In genomic region chr11:74376847-74377246, GRCm38 (mm10) we compare ENCODE assay signal across 9 mouse cellular contexts. TPM values are rescaled to one million over a fixed set of nuclear protein-coding genes. Genes with fewer than 3 reads are reported as not detected.
DNase-seq lines count a peak whose midpoint lies in the region; ATAC-seq and TF ChIP-seq lines count a peak whose summit lies in the region.
"Had no signal": no experiment of that assay in that cellular context is flagged by ENCODE, and none has a peak within 500 bp of the region (broad histone marks: within the 10 kb centered on the region; RNA-seq: fewer than 3 reads in every experiment).

No protein-coding gene starts in this region.

- H3K36me3 ChIP-seq in forebrain, embryonic 13.5 days (ENCODE audit: poor library complexity, severe bottlenecking) = no peaks in the 10 kb centered on the region
- no peaks in the 10 kb centered on the region for H3K36me3 ChIP-seq in hindbrain, embryonic 15.5 days
- H3K36me3 ChIP-seq in midbrain, embryonic 12.5 days = no peaks in the 10 kb centered on the region

- H3K27me3 ChIP-seq in forebrain, embryonic 13.5 days = no peaks in the 10 kb centered on the region
- H3K27me3 ChIP-seq in hindbrain, embryonic 15.5 days = no peaks in the 10 kb centered on the region
- H3K27me3 ChIP-seq in midbrain, embryonic 12.5 days = no peaks in the 10 kb centered on the region; the same call in 1 of the 2 replicates

- no peaks in the 10 kb centered on the region for H3K9me3 ChIP-seq in forebrain, embryonic 13.5 days (replicated peaks)
- H3K9me3 ChIP-seq in hindbrain, embryonic 15.5 days = no peaks in the 10 kb centered on the region
- no peaks in the 10 kb centered on the region for H3K9me3 ChIP-seq in midbrain, embryonic 12.5 days

- no peak overlapping the region for H3K4me3 ChIP-seq in bone marrow, adult 2 months (replicated peaks; ENCODE audit: control insufficient read depth, low read depth, low read length)
- no peak overlapping the region for H3K4me3 ChIP-seq in forebrain, embryonic 13.5 days
- no peak overlapping the region for H3K4me3 ChIP-seq in hindbrain, embryonic 15.5 days
- no peak overlapping the region for H3K4me3 ChIP-seq in midbrain, embryonic 12.5 days
- H3K4me3 ChIP-seq: erythroblast, embryonic 14.5 days had no signal

- peak; percentile 86 for ATAC-seq in forebrain, embryonic 13.5 days
- ATAC-seq in hindbrain, embryonic 15.5 days (ENCODE audit: low FRiP score, low read depth) = peak; percentile 86
- peak; percentile 65 for ATAC-seq in midbrain, embryonic 12.5 days (ENCODE audit: low FRiP score, low read depth)

- H3K4me2 ChIP-seq in forebrain, embryonic 13.5 days = no peak overlapping the region
- no peak overlapping the region for H3K4me2 ChIP-seq in hindbrain, embryonic 15.5 days
- H3K4me2 ChIP-seq in midbrain, embryonic 12.5 days (replicated peaks) = no peak overlapping the region

- TF ChIP-seq POLR2A in bone marrow, adult 2 months (IDR thresholded peaks at IDR 0.05; ENCODE audit: borderline replicate concordance, control insufficient read depth, low read depth, low read length) = no peak

- peak; percentile 55 for TF ChIP-seq CTCF in bone marrow, adult 2 months (IDR thresholded peaks at IDR 0.05; ENCODE audit: control insufficient read depth, insufficient read depth, low read length)

- no peaks in the 10 kb centered on the region for H3K4me1 ChIP-seq in bone marrow, adult 2 months (ENCODE audit: control insufficient read depth, insufficient read depth, low read length)
- H3K4me1 ChIP-seq in forebrain, embryonic 13.5 days = no peaks in the 10 kb centered on the region
- 0 out of 2 replicates have a peak, but pooled peaks cover 3% of the 10 kb centered on the region for H3K4me1 ChIP-seq in hindbrain, embryonic 15.5 days (replicated peaks)
- no peaks in the 10 kb centered on the region for H3K4me1 ChIP-seq in midbrain, embryonic 12.5 days

- no peak overlapping the region for H3K27ac ChIP-seq in bone marrow, adult 2 months (ENCODE audit: control insufficient read depth, insufficient read depth, low read depth, low read length, poor library complexity)
- H3K27ac ChIP-seq in forebrain, embryonic 13.5 days = no peak overlapping the region
- peak overlapping the region; percentile 49; the same call in 1 of the 2 replicates for H3K27ac ChIP-seq in hindbrain, embryonic 15.5 days (replicated peaks)
- H3K27ac ChIP-seq in midbrain, embryonic 12.5 days (replicated peaks) = no peak overlapping the region

- DNase-seq in ovary, postnatal 14 days (ENCODE audit: low spot score) = peak; percentile 40
- DNase-seq in ovary, postnatal 10 days (ENCODE audit: low spot score) = no peak
- DNase-seq in left cerebral cortex, adult 18-20 months (ENCODE audit: low spot score in 2 of 2) = peak; percentile 70 to 75
- peak; percentile 33 for DNase-seq in thymus, postnatal 25 days

- H3K9ac ChIP-seq in forebrain, embryonic 13.5 days = no peak overlapping the region
- no peak overlapping the region for H3K9ac ChIP-seq in hindbrain, embryonic 15.5 days
- H3K9ac ChIP-seq in midbrain, embryonic 12.5 days (replicated peaks) = no peak overlapping the region

- WGBS in bone marrow, adult 2 months = 77% methylated on average over 3 of the region's 3 CpGs
- WGBS in forebrain, embryonic 13.5 days = 77% methylated on average over 3 of the region's 3 CpGs
- WGBS in hindbrain, embryonic 15.5 days = 78% methylated on average over 3 of the region's 3 CpGs
- 60% methylated on average over 3 of the region's 3 CpGs for WGBS in midbrain, embryonic 12.5 days

RNA-seq across cellular contexts. Expression of gene Olfr412, which starts 15.0 kb away (rescaled TPM):
- not detected in 2 replicates for polyA plus RNA-seq in bone marrow, adult 2 months (2011; ENCODE audit: insufficient read depth, insufficient read length, low replicate concordance, missing spikeins)
- not detected in 2 replicates for polyA plus RNA-seq in forebrain, embryonic 13.5 days (2015; fragmentation: Nextera tagmentation; extraction: Ambion mirVana)
- not detected in 2 replicates for polyA plus RNA-seq in hindbrain, embryonic 15.5 days (2015; fragmentation: Nextera tagmentation; extraction: Ambion mirVana)
- not detected for total RNA-seq in left cerebral cortex, adult 18-20 months (2021)
- polyA plus RNA-seq in midbrain, embryonic 12.5 days (2016; fragmentation: Nextera tagmentation; extraction: Ambion mirVana) = not detected in 2 replicates
- polyA plus RNA-seq: erythroblast, embryonic 14.5 days had no signal

RNA-seq across cellular contexts. Expression of gene Olfr411, which starts 24.4 kb away (rescaled TPM):
- not detected in 2 replicates for polyA plus RNA-seq in bone marrow, adult 2 months (2011; ENCODE audit: insufficient read depth, insufficient read length, low replicate concordance, missing spikeins)
- polyA plus RNA-seq in forebrain, embryonic 13.5 days (2015; fragmentation: Nextera tagmentation; extraction: Ambion mirVana) = not detected in 2 replicates
- polyA plus RNA-seq in hindbrain, embryonic 15.5 days (2015; fragmentation: Nextera tagmentation; extraction: Ambion mirVana) = not detected in 2 replicates
- not detected for total RNA-seq in left cerebral cortex, adult 18-20 months (2021)
- polyA plus RNA-seq in midbrain, embryonic 12.5 days (2016; fragmentation: Nextera tagmentation; extraction: Ambion mirVana) = not detected in 2 replicates
- polyA plus RNA-seq: erythroblast, embryonic 14.5 days had no signal

RNA-seq across cellular contexts. Expression of gene Olfr410, which starts 39.0 kb away (rescaled TPM):
- not detected in 2 replicates for polyA plus RNA-seq in bone marrow, adult 2 months (2011; ENCODE audit: insufficient read depth, insufficient read length, low replicate concordance, missing spikeins)
- polyA plus RNA-seq in forebrain, embryonic 13.5 days (2015; fragmentation: Nextera tagmentation; extraction: Ambion mirVana) = not detected in 2 replicates
- polyA plus RNA-seq in hindbrain, embryonic 15.5 days (2015; fragmentation: Nextera tagmentation; extraction: Ambion mirVana) = not detected in 2 replicates
- total RNA-seq in left cerebral cortex, adult 18-20 months (2021) = not detected
- polyA plus RNA-seq in midbrain, embryonic 12.5 days (2016; fragmentation: Nextera tagmentation; extraction: Ambion mirVana) = not detected in 2 replicates
- polyA plus RNA-seq: erythroblast, embryonic 14.5 days had no signal
